Mouse (Mus musculus): ENCODE results near the gene Celsr1.
A peak's percentile ranks its signal among the peaks of the same experiment; 100 is the strongest.

Gene Celsr1

GRCm38 (mm10) chr15:86033191-86033841 lies at the start of gene Celsr1:
Gene Celsr1 (minus strand): TSS chr15:86033777.
- peak; percentile 30 for DNase-seq

- DNase-seq, result no peak
Observed at GRCm38 (mm10) chr15:86083261-86083741, 49.7 kb upstream of the Celsr1 start.

- no peak for DNase-seq
Observed at GRCm38 (mm10) chr15:86082551-86082961, 49.0 kb upstream of the Celsr1 start.

GRCm38 (mm10) chr15:86081654-86082053 lies 48.1 kb upstream of the Celsr1 start:
- DNase-seq, result no peak

GRCm38 (mm10) chr15:86080408-86080807 lies 46.8 kb upstream of the Celsr1 start:
- DNase-seq, result no peak

GRCm38 (mm10) chr15:86079876-86080275 lies 46.3 kb upstream of the Celsr1 start:
- no peak for DNase-seq

GRCm38 (mm10) chr15:86079467-86079866 lies 45.9 kb upstream of the Celsr1 start:
- no peak for DNase-seq

GRCm38 (mm10) chr15:86078481-86079216 lies 45.1 kb upstream of the Celsr1 start:
- no peak for DNase-seq

GRCm38 (mm10) chr15:86077934-86078333 lies 44.4 kb upstream of the Celsr1 start:
- DNase-seq, result no peak

GRCm38 (mm10) chr15:86076378-86076777 lies 42.8 kb upstream of the Celsr1 start:
- DNase-seq, result no peak

- DNase-seq, result no peak
Observed at GRCm38 (mm10) chr15:86076048-86076315, 42.4 kb upstream of the Celsr1 start.

GRCm38 (mm10) chr15:86075305-86076047 lies 41.9 kb upstream of the Celsr1 start:
- no peak for DNase-seq

- no peak for DNase-seq
Observed at GRCm38 (mm10) chr15:86074171-86074937, 40.8 kb upstream of the Celsr1 start.

GRCm38 (mm10) chr15:86071166-86071565 lies 37.6 kb upstream of the Celsr1 start:
- DNase-seq, result no peak

GRCm38 (mm10) chr15:86070368-86070767 lies 36.8 kb upstream of the Celsr1 start:
- DNase-seq, result no peak

- no peak for DNase-seq
Observed at GRCm38 (mm10) chr15:86069011-86069791, 35.6 kb upstream of the Celsr1 start.

- no peak for DNase-seq
Observed at GRCm38 (mm10) chr15:86067941-86068495, 34.4 kb upstream of the Celsr1 start.

GRCm38 (mm10) chr15:86067581-86067910 lies 34.0 kb upstream of the Celsr1 start:
- peak; percentile 61 for DNase-seq

- no peak for DNase-seq
Observed at GRCm38 (mm10) chr15:86066836-86067580, 33.4 kb upstream of the Celsr1 start.

GRCm38 (mm10) chr15:86065367-86065766 lies 31.8 kb upstream of the Celsr1 start:
- DNase-seq, result no peak

GRCm38 (mm10) chr15:86064850-86065229 lies 31.3 kb upstream of the Celsr1 start:
- no peak for DNase-seq
